Mouse (Mus musculus): Measurements from ENCODE around the gene Fzd9. TPM values are rescaled to one million over a fixed set of nuclear protein-coding genes. Genes with fewer than 3 reads are reported as not detected.
A peak's percentile ranks its signal among the peaks of the same experiment; 100 is the strongest.
"Not testable (repeated sequence)": the region's sequence is repeated elsewhere in the genome, so short reads cannot be mapped to it uniquely, and the experiment has no call there.

Gene Fzd9
- polyA plus RNA-seq, 1 experiment, result 5.4 TPM

GRCm38 (mm10) chr5:135250186-135251078 lies 598 bp downstream of the Fzd9 start:
- no peak for DNase-seq (ENCODE audit: extremely low spot score in 1 of 2, low spot score in 1 of 2)

GRCm38 (mm10) chr5:135248956-135249676 lies 1.9 kb downstream of the Fzd9 start:
- no peak for DNase-seq (ENCODE audit: extremely low spot score in 1 of 2, low spot score in 1 of 2)

- no peak for DNase-seq (ENCODE audit: extremely low spot score in 1 of 2, low spot score in 1 of 2)
These were observed 3.7 kb downstream of the Fzd9 start for GRCm38 (mm10) chr5:135247337-135247736.

- no peak for DNase-seq (ENCODE audit: extremely low spot score in 1 of 2, low spot score in 1 of 2)
These were observed 4.5 kb downstream of the Fzd9 start for GRCm38 (mm10) chr5:135246531-135246930.

GRCm38 (mm10) chr5:135243166-135243565 lies 7.9 kb downstream of the Fzd9 start:
- DNase-seq (ENCODE audit: extremely low spot score in 1 of 2, low spot score in 1 of 2), result no peak

GRCm38 (mm10) chr5:135242608-135243007 lies 8.4 kb downstream of the Fzd9 start:
- no peak for DNase-seq (ENCODE audit: extremely low spot score in 1 of 2, low spot score in 1 of 2)

- no peak for DNase-seq (ENCODE audit: extremely low spot score in 1 of 2, low spot score in 1 of 2)
These were observed 8.9 kb downstream of the Fzd9 start for GRCm38 (mm10) chr5:135242136-135242535.

- no peak for DNase-seq (ENCODE audit: extremely low spot score in 1 of 2, low spot score in 1 of 2)
These were observed 9.6 kb downstream of the Fzd9 start for GRCm38 (mm10) chr5:135241474-135241873.

- DNase-seq (ENCODE audit: extremely low spot score in 1 of 2, low spot score in 1 of 2), result no peak
These were observed 12.2 kb downstream of the Fzd9 start for GRCm38 (mm10) chr5:135238832-135239231.

GRCm38 (mm10) chr5:135236571-135236970 lies 14.5 kb downstream of the Fzd9 start:
- peak in 1 of 2 experiments; percentile 84 for DNase-seq (ENCODE audit: extremely low spot score in 1 of 2, low spot score in 1 of 2)

- DNase-seq (ENCODE audit: extremely low spot score in 1 of 2, low spot score in 1 of 2), result no peak
These were observed 17.7 kb downstream of the Fzd9 start for GRCm38 (mm10) chr5:135233166-135233920.

- no peak for DNase-seq (ENCODE audit: extremely low spot score in 1 of 2, low spot score in 1 of 2)
These were observed 20.8 kb downstream of the Fzd9 start for GRCm38 (mm10) chr5:135230186-135230585.

- DNase-seq (ENCODE audit: extremely low spot score in 1 of 2, low spot score in 1 of 2), result not testable (repeated sequence)
These were observed 25.2 kb downstream of the Fzd9 start for GRCm38 (mm10) chr5:135225879-135226278.

- DNase-seq (ENCODE audit: extremely low spot score in 1 of 2, low spot score in 1 of 2), result no peak
These were observed 26.9 kb downstream of the Fzd9 start for GRCm38 (mm10) chr5:135224169-135224568.

GRCm38 (mm10) chr5:135222066-135222465 lies 29.0 kb downstream of the Fzd9 start:
- no peak for DNase-seq (ENCODE audit: extremely low spot score in 1 of 2, low spot score in 1 of 2)

GRCm38 (mm10) chr5:135220941-135221340 lies 30.1 kb downstream of the Fzd9 start:
- DNase-seq (ENCODE audit: extremely low spot score in 1 of 2, low spot score in 1 of 2), result no peak

- DNase-seq (ENCODE audit: extremely low spot score in 1 of 2, low spot score in 1 of 2), result no peak
These were observed 34.2 kb downstream of the Fzd9 start for GRCm38 (mm10) chr5:135216871-135217270.

- DNase-seq (ENCODE audit: extremely low spot score in 1 of 2, low spot score in 1 of 2), result no peak
These were observed 42.8 kb downstream of the Fzd9 start for GRCm38 (mm10) chr5:135208197-135208596.

GRCm38 (mm10) chr5:135202763-135203162 lies 48.3 kb downstream of the Fzd9 start:
- DNase-seq (ENCODE audit: extremely low spot score in 1 of 2, low spot score in 1 of 2), result no peak
